18 mouse cellular contexts compared by ENCODE assay signal in genomic region chr3:63910301-63910700, GRCm38 (mm10). TPM values are rescaled to one million over a fixed set of nuclear protein-coding genes. Genes with fewer than 3 reads are reported as not detected.
"Had no signal": no experiment of that assay in that cellular context is flagged by ENCODE, and none has a peak within 500 bp of the region (broad histone marks: within the 10 kb centered on the region; RNA-seq: fewer than 3 reads in every experiment).

No protein-coding gene starts in this region.

- DNase-seq: retina, postnatal 1 day; right cerebral cortex, adult 18-20 months; right cerebral cortex, postnatal 14 days; right cerebral cortex, postnatal 25 days; right cerebral cortex, postnatal 4 days; spleen, adult 18-20 months; thymus, adult 18-20 months; thymus, adult 2 months; thymus, postnatal 14 days; thymus, postnatal 25 days; thymus, postnatal 36 days; thymus, postnatal 4 days had no signal

- H3K36me3 ChIP-seq: neural tube, embryonic 13.5 days; stomach, embryonic 15.5 days had no signal

- H3K9me3 ChIP-seq: neural tube, embryonic 12.5 days; neural tube, embryonic 13.5 days; neural tube, embryonic 15.5 days; stomach, embryonic 15.5 days had no signal

- H3K4me1 ChIP-seq: neural tube, embryonic 12.5 days had no signal

- H3K27me3 ChIP-seq: neural tube, embryonic 12.5 days; neural tube, embryonic 13.5 days; neural tube, embryonic 15.5 days; stomach, embryonic 15.5 days had no signal

- H3K9ac ChIP-seq: neural tube, embryonic 12.5 days; neural tube, embryonic 13.5 days; neural tube, embryonic 15.5 days; stomach, embryonic 15.5 days had no signal

- H3K27ac ChIP-seq: neural tube, embryonic 12.5 days; neural tube, embryonic 13.5 days; neural tube, embryonic 15.5 days; stomach, embryonic 15.5 days; stomach, postnatal 0 days had no signal

- H3K4me2 ChIP-seq: neural tube, embryonic 12.5 days; neural tube, embryonic 13.5 days; neural tube, embryonic 15.5 days; stomach, embryonic 15.5 days had no signal

- H3K4me3 ChIP-seq: neural tube, embryonic 12.5 days; neural tube, embryonic 13.5 days; neural tube, embryonic 15.5 days; stomach, embryonic 15.5 days had no signal

RNA-seq across cellular contexts. Expression of gene Plch1, which starts 11.0 kb away (rescaled TPM):
- total RNA-seq: neutrophil, adult 5-6 weeks had no signal
